Mouse (Mus musculus) ovary, adult 18-20 months (tissue): ENCODE results near the gene Npff.

Source experiments
- DNase-seq: peaks from one replicate; pipeline ENCODE4 v3.0.0; 2022; ENCODE audit warnings: low spot score, mixed read lengths

Gene Npff

DNA sequence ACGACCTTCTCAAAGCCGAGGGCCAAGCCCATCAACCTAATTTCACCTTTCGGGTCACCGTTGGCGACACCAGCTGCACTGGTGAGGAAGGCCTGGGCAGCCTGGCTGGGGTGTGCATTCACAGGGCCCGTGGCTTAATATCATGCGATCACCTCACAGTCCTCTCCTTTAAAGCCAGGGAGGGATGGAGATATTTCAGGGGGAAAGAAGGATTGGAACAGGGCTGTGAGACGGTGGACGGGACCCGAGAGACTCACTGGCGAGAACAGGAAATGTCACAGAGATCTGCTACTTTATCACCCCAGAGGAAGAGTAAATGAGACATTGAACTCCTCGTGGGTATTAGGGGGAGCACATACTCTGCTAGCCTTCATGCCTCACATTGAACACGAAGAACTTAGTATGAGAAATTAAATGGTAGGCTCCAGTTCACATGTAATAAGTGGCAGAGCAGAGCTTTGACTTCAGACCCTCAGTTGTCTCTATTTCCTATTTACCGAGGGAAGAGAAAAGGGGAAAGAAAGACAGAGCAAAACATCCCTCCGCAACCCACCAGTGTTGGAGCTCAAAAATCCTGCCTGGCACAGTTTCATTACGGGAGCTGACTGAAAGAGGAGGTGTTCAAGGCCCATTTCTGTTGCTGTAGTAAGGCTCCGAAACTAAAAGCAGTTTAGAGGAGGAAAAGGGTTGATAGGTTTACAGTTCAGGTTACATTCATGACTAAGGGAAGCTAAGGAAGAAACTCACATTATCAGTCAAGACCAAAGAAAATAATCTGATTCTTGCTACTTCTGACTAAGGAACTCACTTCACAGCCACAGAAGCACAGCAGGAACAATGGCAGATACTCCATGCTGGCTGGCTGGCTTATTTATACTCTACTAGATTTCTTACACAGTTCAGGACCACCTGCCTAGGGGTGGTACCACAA, 5.3 kb downstream of the Npff start:
- no peak for DNase-seq

DNA sequence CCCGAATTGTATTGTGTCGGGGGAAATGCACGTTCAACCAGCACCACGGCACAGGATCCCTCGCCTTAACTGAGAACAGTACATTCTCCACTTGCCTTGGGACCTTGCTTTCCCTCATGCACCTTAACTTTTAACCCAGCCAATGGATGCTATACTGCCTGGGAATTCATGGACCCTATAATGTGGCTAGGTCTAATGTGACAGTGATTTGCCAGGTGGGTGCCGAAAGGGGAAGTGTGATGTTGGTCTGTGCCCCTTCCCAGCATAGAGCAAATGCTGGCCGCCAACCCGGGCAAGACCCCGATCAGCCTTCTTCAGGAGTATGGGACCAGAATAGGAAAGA, 5.9 kb downstream of the Npff start:
- no peak for DNase-seq

DNA sequence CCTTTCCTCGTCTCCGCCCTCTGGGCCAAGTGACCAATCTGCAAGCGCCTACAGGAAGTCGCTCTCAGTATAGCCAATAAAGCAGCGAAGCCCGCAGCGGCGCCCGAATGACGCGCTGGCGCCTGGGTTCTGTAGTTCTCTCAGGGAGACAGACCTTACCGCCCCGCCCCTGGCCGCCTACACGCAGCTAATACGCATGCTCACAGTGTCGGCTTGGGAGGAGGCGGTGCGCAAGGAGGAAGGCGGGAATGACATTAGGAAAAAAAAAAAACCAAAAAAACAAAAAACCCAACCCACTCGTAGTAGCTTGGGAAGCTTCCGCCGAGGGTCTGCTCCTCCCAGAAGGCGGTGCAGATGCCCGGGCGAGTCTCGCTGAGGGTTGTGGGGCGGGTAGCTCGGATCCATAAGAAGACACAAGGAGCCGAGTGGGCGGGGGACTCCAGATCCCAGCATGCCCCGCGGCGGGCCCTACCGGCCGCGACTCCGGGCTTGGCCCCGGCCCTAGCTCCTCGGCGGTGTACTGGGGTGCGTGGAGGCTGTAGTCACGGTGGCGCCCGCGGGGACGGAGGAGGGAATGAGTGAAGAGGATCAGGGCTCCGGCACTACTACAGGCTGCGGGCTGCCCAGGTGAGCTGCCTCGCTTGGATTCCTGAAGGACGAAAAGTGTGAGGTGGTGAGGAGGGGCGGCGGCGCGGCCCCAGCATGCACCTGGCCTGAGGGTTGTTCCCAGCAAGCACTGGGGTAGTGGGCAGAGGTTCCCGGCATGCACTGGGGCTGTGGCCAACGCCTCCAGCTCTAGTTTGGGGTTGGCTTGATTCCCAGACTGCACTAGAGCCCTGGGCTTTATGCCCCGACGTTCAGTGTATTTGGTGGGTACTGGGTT, 6.5 kb downstream of the Npff start, which contains the start of gene Tarbp2:
Tarbp2 (plus strand) TSS at position 217 of the 883 bp plus-strand sequence.
- peak; percentile 100 for DNase-seq

DNA sequence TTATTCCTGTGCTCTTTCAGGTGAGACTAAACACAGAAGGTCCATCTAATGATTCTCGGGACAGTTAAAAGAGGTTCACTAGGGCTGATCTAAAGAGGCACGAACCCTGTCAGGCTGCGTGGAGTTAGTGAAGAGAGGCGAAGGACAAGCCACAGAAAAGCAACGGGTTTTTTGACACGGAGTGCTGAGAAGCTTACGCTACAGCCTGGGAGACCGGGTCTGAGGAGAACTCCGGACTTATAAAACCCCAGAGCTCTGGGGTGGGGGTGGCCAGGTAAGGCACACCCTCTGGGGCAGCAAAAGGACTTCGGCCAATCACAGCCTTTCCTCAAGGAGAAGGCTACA, 7.1 kb downstream of the Npff start:
- DNase-seq: no peak

DNA sequence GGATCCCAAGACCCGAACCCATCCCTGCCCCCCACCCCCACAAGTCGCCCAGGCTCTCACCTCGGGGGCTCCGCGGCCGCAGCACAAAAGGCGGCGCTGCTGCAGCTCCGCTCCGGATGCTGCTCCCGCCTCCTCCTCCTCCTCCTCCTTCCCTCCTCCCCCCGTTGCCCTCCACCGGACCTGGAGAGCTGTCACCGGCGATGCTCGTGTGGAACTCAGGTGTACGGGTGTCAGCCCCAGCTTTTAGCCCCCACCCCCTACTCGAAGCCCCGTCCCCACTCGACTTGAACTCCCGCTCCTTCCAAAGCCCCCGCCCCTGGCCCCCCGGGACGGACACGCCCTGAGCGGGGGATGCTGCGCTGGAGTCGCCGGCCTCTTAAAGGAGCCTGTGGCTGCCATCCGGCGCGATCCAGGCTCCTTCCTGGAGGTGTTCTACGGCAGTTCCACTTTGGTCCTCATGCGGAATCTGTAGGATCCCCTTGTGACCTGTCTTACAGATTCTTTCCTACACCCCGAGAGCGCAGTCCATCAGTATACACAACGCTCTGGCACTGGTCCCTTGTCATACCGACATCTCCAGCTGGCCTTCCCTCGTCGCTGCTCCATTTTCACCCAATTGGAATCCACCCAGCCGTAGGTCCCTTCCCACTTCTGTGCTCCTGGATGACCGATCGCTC, 7.9 kb downstream of the Npff start, which contains the start of gene Map3k12:
Map3k12 (minus strand) TSS at position 337 of the 677 bp plus-strand sequence.
- DNase-seq: peak; percentile 57

DNA sequence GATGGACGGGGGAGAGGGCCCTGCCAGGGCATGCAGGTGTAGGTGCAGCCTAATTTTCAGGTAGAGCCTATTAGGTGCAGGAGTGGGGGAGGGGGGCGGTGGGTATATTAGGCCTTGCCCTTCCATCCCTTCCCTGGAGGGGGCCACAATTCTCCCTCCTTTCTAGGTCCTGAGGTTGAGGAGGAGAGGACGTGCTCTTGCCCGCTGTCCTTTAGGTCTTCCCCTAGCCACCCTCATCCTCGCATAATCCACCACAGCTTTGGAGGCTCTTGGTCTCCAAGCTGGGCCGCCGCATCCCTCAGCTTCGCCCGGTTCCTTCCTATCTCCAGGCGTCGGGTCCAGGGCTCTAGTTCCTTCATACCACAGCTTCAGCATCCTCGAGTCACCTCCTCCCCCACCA, 8.4 kb downstream of the Npff start:
- no peak for DNase-seq

DNA sequence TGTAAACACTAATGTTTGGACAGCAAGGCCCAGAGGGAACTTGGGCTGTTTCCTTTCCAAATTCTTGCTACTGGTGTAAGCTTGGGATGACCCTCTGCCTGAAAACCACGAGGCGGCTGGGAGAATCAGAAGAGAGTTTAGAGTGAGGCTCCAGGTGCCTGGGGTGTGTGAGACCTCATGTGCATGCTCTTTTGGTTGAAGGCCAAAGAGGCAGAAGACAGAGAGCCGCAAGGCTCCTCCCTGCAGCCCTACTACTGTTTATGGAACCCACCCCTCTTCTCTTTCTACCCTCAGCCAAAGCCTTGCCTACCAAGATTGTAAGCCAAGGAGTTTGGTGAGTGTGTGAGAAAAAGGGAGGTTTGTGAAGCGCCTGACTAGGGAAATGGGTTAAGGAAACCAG, 9.0 kb downstream of the Npff start:
- no peak for DNase-seq

DNA sequence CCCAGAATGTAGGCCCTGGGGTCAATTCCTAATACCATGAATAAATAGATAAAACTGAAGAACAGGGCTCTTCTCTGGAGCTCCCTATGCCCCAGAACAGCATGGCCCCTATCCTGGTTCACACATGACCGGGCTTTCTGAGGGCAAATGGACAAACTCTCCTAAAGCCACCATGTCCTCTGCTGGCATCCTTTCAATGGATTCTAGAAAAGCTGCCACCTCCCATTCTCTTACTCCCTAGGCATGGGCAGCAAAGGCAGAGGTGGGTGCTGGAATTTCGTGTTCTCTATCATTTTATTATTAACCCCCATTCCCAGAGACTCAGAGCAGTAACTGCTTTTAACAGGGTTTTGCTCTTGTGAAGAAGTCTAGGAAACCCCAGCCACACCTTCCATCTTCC, 9.5 kb downstream of the Npff start:
- DNase-seq: no peak

DNA sequence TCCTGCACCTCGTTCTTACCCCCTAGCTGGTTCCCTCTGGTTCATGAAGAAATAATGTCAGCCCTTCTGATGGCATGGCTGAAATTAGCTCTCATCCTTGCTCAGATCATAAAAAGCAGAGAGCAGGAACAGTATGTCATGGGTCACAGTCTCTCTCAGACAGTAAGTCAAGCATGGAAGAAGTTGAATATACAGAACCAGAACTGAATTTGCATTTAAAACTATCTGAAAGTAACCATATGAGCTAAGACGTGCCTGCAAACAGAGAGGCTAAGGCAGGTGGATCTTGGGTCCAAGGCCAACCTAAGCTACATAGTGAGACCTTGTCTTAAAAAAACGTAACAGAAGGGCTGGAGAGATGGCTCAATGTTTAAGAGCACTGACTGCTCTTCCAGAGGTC, 11.7 kb downstream of the Npff start:
- no peak for DNase-seq

DNA sequence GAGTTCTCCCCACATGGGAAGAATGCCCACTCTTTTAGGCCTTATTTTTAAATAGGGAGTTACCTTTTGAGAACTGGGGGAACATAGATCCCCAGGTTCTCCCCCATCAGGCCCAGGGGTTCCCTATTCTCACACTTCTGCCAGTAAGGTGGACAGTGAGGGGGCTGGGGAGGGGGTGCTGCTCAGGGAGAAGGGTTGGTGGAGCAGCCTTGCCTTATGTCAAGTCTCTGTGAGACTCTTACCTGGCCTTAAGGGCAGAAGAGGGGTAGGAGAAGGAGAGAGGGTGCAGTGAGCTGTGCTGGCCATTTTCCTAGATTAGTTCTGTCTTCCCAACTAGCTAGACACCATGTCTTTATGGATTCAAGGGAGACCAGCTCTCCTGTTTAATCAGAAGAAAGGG, 12.3 kb downstream of the Npff start:
- no peak for DNase-seq

DNA sequence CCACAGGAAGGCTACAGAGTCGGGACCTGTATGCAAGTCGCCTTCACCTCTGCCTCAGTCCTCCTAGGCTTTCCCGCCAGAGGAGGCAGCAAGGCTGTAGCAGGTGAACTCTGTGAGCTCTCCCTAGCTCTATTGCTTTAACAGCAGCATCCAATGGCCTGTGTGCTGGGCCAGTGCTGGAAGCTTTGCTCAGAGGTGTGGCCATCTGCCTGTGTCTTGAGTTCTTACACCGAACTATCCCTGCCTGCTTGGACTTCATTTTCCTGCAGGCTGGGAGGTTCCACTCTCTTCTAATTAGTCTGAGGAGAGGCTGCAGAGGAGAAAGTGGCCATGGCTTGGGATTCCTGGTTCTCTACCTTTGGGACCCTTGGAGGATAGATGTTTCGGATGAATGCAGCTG, 12.7 kb downstream of the Npff start:
- no peak for DNase-seq

DNA sequence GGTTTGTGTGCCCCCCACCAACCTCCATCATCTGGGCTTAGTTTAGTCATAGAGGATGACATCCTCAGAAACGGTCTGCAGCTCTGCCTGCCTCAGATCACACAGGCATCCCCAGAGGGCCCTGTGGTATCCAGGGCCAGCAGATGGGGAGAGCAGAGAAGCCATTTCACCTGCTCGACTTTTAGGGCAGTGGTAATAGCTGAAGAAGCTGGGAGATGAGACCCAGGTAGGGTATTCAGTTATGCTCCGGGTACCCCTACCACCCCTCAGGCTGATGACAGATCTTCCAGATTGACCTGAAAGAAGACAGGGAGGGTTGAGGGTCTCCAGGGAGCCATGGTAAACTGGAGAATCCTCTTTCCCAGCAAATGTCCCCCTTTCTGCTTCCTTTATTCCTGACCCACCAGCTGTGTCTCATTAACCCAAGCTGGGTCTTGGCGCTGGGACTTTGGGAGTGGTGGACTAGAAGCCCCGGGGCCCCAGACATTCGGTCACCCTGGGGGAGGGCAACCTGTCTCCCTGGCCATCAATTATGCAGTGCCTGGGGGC, 13.4 kb downstream of the Npff start:
- DNase-seq: no peak

DNA sequence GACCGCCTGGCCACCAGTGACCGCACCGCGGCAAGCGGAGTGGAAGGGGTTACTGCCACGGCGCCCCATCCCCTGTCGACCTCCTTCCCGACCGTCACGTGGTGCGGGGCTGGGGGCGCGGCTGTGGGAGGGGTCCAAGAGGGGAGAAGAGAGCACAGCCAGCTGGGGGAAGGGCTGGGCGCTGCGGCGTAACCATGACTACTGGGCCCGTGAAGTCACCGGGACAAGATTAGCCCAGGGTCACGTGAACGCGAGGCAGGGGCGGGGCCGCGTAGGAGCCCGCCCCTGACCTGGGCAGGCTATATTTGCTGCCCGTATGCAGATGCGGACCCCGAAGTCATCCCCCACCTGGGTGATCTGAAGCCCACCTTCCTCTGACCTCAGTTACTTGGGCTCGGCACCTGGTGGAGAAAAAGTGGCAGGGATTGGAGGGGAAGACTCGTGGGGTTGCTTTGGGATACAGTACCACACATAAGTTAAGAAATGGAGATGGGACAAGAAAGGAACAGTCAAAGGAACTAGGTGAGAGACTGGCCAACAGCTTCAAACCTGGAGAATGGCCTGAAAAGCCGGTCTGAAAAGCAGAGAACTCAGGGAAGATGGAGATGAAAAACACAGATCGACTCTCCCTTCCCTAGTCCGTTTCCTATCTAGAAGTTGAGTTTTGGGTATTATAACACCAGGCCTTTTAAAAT, 14.0 kb downstream of the Npff start:
- peak; percentile 82 for DNase-seq

DNA sequence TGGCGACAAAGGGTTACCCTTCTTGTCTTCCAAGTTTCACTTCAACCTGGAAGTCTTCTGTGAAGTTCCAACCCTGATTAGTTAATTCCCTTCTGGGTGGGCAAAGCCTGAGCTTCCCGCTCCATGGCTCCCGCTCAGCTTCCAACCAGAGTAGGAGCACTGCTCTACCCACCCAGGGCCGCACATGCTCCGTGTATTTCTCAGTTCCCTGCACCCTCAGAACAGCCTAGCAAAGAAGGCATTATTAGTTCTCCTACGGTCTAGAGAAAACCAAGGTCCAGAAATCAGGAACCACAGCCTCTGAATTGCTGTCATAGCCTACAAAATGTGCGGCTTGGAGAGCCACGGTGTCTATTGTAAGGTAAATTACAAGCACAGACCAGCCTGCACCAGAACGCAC, 14.6 kb downstream of the Npff start:
- DNase-seq: no peak

DNA sequence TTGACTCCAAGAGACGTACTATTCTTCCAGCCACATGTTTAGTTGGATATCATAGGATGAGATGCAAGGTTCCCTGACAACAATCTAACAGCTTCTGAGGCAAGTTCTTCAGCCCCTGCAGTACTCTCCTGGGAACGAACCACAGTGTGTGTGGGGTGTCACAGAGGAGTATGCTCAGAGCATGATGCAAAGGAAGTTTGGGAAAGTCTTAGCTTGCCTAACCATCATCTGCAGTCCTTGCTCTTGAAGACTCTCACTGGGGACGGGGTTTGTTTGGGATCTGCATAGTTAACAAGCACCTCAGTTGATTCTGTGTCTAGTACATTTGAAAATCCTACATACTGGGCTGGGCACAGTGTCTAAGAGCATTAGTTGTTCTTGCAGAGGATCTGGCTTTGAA, 16.4 kb downstream of the Npff start:
- DNase-seq: no peak

DNA sequence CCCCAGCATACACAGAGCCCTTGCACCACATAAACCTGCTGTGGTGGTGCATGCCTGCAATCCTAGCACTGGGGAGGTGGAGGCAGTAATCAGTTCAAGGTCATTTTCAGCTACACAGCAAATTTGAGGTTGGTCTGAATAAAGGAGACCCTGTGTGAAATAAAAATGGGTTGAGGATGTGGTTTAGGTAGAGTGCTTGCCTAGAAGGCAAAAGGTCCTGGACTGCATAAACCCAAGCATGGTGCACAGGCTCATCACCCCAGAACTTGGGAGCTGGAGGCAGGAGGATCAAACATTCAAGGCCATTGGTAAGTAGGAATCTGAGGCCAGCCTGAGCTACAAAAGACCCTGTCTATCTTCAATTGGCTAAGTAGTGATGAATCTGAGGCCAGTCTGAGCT, 17.2 kb downstream of the Npff start:
- DNase-seq: no peak

DNA sequence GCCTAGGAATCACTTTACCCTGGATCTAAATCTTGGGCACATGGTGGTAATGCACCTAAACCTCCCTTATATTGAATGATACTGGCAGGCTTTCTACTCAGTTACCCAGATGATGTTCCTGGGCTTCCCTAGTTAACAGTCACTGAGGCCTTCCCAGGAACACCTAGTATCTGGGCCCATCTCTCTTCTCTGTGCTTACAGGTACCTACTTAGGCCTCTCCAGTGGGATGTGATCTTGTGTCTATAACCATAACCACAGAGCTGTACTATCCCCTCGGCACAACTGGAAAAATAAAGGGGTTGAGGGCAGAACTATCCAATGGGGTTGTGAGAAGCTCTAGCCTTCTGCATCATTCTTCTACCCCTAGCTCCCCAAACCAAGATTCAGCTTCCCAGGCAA, 17.9 kb downstream of the Npff start:
- no peak for DNase-seq

DNA sequence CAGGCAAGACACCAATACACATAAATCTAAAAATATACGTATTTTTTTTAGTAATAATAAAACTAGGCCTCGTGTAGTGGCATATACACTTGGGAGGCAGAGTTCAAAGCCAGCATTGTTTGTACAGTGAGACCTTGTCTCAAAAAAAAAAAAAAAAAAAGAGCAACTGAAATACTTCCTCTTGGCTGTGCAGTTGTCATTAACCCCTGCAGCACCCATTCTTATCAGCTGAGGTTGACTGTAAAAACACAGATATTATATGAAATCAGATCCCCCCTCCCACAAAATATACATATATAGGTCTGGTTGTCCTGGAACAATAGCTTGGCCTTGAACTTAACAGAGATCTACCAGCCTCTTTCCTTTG, 18.3 kb downstream of the Npff start:
- DNase-seq: no peak

DNA sequence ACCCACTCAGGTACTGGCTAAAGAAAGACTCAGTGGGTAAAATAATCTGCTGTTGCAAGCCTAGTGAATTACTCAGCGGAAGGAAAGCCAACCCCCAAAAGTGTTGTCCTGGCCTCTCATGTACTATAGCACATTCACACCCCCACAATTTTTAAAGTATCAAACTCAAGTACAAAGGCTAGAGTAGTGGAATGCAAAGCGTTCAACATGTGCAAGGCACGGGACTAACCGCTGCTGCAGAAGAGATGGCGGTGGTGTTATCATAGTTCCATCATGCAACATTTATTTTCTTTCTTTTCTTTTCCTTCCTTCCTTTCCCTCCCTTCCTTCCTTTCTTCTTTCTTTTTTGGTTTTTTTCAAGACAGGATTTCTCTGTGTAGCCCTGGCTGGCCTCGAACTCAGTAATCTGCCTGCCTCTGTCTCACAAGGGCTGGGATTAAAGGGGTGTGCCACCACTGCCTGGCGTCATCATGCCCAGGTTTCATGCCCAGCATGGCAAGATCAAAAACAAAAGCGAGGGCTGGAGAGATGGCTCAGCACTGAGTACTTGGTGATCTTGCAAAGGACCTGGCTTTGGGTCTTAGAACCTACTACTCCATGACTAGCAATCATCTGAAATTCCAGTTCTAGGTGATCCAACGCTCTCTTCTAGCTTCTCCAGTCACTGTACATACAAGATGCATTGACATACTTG, 18.8 kb downstream of the Npff start:
- DNase-seq: no peak

DNA sequence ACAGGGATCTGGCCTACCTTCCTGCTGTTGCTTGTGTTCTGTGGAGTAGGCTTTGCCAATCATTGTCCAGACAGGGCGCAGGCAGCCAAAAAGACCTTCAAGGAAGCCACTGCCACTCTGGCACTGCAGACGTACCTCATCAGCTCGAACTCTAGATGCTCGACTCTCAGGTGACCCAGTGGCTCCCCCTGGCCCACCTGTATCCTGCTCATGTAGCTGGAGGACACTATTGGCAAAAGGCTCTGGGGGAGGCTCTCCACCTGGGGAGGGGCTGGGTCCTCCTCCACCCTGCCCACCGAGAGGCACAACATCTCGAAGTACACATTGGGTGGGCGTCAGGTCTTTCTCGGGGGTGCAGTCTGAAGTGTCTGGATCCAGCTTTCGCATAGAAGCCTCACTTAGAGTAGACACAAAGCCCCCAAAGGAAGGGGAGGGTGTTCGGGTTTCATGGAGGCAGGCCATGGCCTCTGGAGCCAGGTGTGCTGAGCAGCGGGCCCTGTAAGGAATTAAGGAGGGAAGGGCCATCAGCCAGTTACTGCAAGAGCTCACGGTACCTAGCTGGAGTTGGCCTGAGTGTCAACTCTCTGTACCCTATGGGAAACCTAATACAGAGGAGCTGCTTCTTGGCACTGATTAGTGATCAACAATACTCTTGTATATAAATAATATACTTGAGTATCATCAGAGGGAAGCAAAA, 19.5 kb downstream of the Npff start:
- DNase-seq: no peak
